Mouse (Mus musculus): ENCODE data around the gene Lrrc4c.

Gene Lrrc4c

DNA sequence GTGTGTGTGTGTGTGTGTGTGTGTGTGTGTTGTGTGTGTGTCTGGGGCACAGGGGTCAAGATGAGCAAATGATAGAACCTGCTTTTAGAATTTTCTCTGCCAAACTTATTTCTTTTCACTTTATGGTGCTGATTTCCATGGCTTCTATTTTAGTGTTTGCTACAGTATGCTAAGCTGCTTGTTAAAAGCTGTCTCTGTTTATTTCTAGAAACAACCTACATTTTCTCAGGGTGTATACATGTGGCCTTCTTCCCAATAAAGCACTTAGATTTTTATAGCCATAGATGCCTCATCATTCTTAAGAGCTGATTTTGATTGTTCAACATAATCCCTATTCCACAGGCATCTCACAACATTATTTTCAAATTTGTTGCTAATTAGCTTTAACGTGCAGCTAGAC lies 229.2 kb downstream of the Lrrc4c start:
- DNase-seq (ENCODE audit: low spot score): no peak

DNA sequence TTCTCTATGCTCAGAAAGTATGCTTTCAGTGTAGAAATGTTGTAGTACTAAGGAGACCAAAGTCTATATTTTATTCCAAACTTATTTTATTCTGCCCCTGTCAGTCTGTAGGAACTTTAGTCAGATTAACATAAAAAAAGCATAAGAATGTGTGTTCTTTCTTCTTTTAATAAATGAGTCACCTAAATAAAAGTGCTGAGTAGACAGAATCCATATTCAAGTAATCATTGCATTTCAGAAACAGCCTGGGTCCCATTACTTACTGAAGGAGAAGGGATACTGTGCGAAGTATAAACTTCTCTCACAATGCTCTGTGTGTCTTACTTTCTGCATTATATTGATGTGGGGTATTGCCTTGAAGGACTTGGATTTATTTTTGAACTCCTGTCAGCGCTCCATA lies 255.8 kb downstream of the Lrrc4c start:
- DNase-seq (ENCODE audit: low spot score): no peak

DNA sequence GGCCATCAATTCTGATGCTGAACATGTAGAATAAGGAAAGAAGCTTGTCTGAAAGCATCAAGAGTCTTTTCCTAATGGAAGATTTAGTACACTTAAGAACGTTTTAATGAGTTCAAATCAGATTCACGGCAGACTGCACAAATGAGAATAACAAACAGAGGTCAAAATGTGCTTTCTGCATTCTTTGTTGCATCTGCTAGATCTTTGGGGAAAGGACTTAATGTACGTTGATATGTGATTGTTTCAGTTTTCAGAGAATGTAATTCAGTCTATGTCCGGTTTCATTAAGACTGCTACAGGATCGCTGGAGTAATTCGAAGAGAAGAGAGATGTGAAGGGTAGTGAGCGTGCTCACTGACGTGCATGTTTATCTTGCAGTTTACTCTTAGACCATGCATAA lies 259.7 kb downstream of the Lrrc4c start:
- DNase-seq (ENCODE audit: low spot score): no peak

DNA sequence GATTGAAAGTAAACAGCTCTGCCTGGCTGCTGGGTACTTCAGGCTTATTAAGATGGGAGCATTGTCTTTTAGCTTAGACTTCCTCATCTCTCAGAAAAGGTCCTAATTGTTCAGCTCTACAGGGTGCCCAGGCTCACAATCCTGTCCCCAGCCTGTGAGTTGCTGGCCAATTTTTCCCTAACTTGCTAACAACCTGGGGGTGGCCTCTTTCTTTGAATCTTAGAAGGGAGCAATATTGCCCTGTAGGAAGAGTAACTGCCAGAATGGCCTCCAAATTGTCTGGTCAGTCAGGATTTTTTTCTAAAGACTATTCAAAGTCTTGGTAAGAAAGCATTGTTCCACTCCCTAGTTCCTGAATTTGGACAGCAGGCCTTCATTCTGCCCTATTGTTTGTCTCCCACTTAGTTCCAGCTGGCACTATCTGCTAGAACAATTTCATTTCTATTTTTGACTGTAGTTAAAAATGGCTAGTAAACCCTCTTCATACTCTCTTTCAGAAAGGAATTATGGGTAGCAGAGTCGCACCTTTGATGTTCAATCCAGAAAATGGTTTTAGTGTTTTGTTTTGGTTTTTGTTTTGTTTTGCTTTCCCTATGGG lies 262.3 kb downstream of the Lrrc4c start:
- no peak for DNase-seq (ENCODE audit: low spot score)

DNA sequence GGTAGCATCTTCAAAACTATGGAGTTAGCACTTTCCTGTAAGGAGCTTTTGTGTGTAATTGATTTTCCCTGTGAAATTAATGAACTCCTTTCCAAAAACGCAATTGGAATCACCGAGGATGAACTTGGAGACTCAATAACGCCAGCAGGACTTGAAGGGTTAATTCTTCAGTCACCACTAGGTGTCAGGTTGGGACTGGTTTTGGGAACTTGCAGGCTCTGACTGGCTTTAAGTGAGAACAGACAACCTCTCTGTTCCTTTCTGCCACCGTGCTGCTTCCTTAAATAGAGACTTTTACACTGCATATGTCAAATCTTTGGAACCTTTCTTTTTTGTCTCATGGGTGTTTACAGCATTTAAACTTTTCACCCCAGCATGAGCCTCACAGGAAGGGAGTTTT lies 267.7 kb downstream of the Lrrc4c start:
- no peak for DNase-seq (ENCODE audit: low spot score)

DNA sequence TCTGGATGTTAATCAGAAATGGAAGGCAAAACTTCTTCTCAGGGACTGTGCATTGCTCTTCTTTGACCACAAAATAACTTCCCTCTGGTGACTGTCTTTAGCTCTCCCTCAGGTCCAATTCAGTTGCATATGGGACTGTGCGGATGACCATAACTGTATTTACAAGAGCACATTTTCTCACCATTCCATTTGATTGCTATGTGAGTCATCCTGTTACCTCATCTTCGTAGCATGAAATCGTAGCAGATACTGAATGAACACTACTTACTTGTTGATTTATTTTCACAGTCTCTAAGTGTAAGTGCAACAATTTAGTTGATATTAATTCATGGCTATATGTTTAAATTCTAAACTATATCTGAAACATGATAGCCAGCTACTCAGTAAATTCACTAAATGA lies 286.8 kb downstream of the Lrrc4c start:
- no peak for DNase-seq (ENCODE audit: low spot score)

DNA sequence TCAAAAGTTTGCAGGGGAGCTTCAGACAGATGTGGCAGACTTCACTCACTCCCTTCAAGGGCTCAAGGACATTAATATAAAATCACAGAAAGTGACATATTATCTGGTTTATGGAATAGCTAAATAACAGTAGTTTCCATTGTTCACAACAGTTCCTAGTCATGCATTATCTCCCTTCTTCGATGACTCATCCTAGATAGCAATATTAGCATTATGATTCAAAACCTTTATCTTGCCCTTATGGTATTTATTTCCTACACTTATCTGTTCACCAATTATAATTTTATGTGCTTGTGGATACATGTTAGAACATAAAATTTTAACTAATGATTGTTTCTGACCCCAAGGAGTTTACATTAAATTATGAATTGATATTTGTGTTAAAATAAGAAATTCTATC lies 296.2 kb downstream of the Lrrc4c start:
- DNase-seq (ENCODE audit: low spot score): no peak

DNA sequence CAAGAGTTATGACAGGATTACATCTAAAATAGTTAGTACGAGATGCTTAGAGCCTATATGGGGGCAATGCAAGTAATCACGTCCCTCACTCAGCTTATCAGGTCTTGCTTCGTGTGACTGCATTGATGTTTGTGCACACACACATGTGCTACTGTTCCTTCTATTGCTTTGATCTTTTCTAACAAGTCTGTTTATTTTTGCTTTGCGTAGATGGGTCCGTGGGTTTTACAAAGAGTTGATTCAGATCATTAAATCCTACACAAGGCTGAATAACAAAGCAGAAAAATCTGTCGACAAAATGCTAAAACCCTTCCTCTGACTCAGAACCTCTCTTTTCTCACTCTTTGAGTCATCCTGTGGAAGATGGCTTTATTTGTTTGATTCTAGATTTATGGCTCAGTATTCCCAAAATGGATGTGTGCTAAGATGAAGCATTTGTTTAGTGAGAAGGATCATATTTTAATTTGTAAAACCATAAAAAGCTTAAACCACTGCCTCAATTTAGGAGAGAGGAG lies 300.8 kb downstream of the Lrrc4c start:
- DNase-seq (ENCODE audit: low spot score): no peak

DNA sequence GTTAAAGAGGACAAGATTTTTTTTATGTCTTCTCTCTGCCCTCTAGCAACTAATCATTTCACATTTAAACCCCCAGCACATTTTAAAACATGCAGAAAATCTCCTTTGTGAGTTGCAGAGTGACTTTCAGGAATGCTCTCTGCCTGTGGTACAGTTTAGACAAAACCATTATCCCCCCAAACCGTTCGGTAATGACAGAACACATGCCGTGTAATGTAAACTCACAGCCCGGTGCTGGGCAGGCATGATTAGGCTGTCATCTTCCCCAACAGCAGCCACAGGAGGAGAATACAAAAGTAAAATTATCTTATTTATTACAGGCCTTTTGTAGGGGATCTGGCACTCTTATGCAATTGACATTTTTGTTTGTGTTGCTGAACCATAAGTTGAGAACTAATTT lies 349.1 kb downstream of the Lrrc4c start:
- no peak for DNase-seq (ENCODE audit: low spot score)

DNA sequence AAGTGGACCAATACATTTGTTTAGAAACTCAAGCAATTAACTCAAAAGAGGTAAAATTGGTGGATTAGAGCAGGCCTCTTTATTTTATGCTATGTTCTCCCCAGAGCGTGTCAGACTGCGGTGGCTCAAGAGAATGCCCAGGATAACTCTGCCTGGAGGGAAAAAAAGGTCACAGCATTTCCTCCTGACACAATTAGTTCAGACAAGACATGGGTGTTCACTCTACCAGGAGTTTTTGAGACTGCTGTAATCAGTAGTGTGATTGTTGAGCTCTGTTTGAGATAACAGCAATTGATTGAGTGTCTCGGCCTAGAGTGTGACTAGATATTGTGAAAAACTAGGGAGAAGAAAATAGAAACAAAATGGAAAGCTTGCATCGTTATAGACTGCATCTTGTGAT lies 363.8 kb downstream of the Lrrc4c start:
- DNase-seq (ENCODE audit: low spot score): no peak

DNA sequence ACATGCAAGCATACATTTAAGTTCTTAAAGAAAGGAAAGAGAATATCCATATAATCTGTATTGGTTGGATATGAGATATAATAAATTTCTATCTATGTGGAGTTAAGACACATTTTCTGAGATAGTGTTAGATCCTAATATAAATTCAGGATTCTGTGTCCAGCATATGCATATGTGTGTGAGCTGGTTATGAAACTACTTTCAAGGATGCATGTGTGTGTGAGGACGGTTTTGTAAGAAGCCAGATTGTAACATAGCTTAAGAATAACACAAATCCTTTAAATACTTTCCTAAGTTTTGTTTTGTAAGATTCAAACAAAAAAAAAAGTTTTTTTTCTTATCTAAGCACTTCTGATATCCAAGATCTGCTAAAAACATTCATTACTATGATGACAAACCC lies 367.4 kb downstream of the Lrrc4c start:
- DNase-seq (ENCODE audit: low spot score): no peak

DNA sequence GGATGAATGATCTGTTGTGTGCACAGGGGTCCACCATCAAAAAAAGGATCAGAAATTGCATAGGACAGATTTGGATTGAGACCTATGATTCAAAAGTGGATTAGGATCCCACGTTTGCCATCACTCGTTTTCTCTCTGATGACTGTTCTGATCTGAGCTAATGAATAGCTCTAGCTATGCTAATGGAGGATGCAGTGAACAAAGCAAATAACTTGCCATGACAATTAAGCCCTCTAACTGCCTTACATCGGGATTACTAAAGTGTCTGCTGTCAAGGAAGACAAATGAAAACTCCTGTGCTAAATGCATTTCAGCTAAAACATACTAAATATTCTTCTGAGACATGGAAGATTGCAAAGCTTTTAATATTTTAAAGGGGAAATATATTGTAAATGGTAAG lies 387.0 kb downstream of the Lrrc4c start:
- no peak for DNase-seq (ENCODE audit: low spot score)

DNA sequence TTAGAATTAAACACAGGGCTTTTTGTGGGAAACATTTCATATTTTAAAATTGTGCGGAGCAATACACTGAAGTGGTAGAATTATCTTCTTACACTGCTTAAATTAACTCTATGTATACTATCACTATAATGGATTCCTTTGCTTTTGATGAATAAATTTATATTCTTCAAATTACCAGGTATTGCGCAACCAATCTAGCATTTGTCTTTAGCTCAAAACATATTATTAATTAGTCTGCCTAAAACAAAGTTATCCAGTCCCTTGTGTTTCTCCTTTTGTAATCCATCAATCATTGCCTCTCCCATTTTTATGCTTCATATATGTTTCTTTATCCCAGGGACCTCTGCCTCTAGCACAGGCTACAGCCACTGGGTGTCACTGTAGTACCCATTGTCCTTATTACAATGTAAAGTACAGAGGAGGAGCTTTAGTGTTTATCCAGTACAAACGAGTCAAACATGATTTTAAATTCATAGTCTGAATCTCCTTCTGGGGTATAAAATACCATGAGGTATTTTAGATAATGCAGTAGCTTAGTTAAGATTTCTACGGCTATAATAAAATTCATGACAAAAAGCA lies 389.9 kb downstream of the Lrrc4c start:
- DNase-seq (ENCODE audit: low spot score): no peak

DNA sequence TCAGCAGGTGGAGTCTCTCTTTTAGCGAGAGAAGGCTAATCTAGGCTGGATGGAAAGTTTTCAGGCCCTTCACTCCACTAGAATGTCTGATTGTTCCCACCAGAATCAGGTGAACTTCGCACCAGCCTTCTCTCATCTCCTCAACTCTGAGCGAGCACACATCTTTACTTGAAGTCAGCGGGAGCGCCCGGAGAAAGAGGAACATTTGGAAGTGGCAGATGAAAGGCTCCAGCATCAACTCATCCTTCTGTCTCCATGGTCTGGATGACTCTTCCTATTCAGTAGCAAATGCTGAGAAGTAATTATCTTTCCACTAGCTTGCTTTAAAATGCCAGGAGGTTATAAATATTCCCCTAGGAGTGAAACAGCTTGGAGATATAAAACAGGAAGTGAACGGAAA lies 396.6 kb downstream of the Lrrc4c start:
- no peak for DNase-seq (ENCODE audit: low spot score)

DNA sequence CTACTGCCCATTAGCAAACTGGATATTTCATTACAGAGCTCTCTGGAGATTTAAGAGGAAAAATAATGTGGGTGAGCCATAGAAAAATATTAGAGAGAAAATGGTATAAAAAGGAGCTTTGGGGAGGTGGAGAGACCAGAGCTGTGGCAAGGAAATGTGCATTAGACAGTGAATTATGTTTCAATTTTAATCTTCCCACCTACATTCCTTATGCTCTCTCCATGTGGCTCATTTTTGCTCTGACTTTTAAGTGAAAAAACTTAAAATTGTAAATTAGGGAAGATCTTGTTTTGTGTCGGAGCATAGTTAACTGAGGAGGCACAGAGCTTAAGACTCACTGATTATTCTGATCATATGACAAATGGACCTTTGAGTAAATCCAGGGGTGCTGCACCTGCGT lies 399.4 kb downstream of the Lrrc4c start:
- DNase-seq (ENCODE audit: low spot score): no peak

DNA sequence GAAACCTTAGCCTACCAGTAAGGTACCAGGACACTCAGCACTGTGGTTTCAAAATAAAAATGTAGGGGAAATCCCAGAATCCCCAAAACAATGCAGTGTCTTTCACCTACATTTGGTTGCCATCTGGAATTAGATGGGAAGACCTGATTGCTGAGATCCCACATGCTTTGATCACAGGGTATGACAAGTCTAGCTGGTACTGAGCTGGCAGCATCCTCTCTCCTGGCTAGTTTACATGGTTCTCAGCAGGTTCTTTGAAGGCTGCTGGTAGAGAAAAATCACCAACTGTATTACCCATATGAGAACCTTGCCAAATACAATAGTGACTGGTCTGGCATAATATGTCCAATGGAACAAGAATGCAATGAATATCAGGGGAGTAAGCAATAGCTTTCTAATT lies 405.4 kb downstream of the Lrrc4c start:
- DNase-seq (ENCODE audit: low spot score): no peak

DNA sequence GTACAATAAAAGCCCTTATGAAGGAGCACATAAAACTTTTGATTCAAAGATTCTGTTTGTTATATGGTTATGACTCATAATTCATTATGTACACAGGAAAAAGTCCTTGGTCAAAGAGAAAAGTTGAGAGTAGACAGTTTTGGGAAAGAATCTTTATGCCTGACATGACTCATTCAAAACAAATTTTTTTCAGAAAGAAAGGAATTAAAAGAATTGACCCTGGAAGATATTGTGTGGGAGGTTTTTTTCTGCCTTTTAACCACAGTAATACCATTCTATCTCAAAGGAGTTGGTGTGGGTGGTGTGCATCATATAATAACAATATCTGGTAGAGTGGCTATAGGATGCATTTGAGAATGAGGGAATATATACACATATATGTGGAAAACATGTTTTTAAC lies 418.1 kb downstream of the Lrrc4c start:
- DNase-seq (ENCODE audit: low spot score): no peak

DNA sequence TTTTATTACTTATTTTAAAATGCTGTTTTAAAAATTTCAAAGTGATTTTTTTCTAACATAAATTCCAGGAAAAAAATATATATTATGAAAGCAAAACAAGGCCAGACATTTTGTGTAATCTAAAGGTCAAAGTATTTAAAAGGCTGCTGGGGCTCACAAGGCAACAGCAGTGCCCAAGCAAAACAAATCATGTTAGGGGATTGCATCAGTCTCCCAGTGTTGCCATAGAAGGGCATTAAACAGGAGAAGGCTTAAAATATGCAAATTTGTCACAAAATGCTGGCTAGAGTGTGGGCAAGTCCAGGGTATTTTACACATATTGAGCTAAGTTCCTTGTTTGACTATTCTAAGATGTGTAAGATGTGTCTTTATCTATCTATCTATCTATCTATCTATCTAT lies 437.1 kb downstream of the Lrrc4c start:
- no peak for DNase-seq (ENCODE audit: low spot score)

DNA sequence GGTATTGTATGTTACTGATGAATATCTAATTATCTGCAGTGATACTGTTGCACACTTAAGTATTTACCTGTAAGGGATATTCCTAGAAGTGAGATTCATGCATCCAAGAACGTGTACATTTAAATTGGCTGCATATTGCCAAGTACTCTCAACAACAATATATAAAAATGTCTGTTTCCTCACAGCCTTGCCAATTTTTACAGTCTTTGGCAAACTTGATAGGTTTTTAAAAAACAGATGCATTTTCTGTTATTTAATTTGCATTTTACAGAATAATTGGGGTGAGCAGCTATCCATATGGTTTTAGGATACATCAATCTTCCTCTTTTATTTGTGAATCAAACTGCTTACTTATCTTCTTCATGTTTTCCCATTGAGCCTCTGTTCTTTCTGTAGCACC lies 439.7 kb downstream of the Lrrc4c start:
- no peak for DNase-seq (ENCODE audit: low spot score)

DNA sequence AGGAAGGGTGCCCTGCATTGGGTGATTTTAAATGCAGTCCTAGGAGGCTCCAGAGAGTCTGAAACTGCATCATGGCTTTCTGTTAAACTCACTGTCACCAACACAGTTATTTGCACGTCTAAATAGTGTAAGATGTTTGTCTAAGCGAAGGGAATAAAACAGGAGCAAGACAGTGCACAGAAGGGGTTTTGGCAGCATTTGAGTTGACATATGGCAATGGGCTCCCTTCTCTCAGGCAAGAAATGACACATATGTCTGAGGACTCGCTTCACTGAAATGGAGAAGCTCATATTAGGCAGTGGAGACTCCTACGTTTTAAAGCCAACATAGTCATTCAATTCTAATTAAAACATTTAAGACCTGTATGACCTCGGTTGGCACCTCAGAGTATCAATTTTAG lies 445.6 kb downstream of the Lrrc4c start:
- DNase-seq (ENCODE audit: low spot score): no peak

DNA sequence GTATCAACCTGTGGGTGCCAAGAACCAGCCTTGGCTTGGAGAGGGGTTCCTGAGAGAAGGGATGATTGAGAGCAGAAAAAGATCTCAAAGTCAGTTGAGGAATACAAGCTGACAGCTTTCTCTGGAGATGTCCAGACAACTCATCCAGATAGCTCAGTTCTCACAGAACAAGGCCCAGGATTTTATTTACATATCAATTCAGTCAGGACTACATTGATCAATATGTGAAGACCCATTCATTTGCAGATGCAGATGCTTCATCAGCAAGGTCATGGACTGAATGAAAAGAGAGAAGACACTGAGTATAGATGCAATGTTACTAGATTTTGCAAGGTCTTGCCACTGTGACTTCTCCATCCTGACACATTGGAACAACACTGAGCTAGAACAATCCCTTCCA lies 457.4 kb downstream of the Lrrc4c start:
- no peak for DNase-seq (ENCODE audit: low spot score)

DNA sequence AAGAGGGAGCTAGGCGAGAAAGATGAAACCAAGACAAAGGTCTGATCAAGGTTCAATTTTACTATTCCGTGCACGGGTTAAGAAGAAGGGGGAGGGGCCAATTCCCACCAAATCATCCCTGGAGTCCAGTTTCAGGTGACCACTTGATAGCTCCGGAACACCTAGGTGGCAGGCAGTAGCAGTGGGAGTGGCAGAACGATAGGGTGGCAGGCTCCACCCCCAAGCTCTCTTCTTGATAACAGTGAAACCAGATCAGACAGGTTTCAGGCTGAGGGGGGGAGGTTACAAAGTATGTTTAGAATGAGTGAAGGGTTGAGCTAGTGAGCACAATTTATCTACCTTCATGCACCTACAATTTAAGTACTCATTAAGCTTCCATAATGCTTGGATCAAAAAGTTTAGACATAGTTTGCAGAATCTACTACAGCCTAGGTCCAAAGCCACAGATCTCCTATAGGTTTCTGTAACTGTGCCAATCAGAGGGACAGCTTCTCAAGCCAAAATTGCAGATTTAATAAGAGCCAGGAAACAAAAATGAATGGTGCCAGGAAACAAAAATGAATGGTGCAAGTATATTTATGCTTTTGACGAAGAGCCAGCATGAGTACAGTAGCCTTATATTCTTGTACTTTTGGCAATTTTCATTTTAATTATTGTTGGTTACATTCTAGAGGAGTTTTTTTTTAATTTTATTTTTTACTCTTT lies 478.9 kb downstream of the Lrrc4c start:
- DNase-seq (ENCODE audit: low spot score): no peak

DNA sequence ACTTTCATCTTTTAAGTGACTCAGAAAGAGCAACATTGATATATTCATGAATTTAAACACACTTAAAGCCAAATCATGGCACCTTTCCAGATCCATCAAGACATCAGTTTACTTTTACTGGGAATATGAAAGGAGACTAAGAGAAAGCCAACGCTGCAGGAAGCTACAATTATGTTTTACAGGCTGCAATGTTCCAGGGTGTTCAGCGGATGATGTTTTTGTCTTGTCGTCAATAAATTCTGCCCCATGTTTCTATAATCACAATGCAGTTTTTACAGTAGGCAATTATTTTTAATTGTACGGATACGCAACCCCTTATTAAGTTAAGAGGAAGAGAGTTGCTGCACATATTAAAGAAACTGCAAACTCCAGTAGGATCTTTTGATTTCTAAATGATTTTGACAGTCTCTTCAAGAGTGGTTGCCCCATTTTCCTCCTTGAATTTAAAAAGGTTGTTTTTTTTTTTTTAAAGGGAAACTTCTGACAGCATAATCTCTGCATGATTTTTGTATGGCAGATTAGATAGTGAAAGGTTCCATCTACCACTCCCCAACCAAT lies 532.9 kb downstream of the Lrrc4c start:
- no peak for DNase-seq (ENCODE audit: low spot score)
